Mouse (Mus musculus): Measurements from ENCODE around the gene Cpvl. TPM values are rescaled to one million over a fixed set of nuclear protein-coding genes. Genes with fewer than 3 reads are reported as not detected.
A peak's percentile ranks its signal among the peaks of the same experiment; 100 is the strongest.

The Cpvl gene
- polyA plus RNA-seq, 1 experiment: not detected

- no peak for DNase-seq (ENCODE audit: extremely low spot score in 1 of 2, low spot score in 1 of 2)
Measured at GRCm38 (mm10) chr6:53897872-53898464, 80.5 kb downstream of the Cpvl start.

GRCm38 (mm10) chr6:53897126-53897525, 81.3 kb downstream of the Cpvl start:
- peak; percentile 44 to 57 for DNase-seq (ENCODE audit: extremely low spot score in 1 of 2, low spot score in 1 of 2)

- DNase-seq (ENCODE audit: extremely low spot score in 1 of 2, low spot score in 1 of 2): no peak
Measured at GRCm38 (mm10) chr6:53893731-53894130, 84.7 kb downstream of the Cpvl start.

DNA sequence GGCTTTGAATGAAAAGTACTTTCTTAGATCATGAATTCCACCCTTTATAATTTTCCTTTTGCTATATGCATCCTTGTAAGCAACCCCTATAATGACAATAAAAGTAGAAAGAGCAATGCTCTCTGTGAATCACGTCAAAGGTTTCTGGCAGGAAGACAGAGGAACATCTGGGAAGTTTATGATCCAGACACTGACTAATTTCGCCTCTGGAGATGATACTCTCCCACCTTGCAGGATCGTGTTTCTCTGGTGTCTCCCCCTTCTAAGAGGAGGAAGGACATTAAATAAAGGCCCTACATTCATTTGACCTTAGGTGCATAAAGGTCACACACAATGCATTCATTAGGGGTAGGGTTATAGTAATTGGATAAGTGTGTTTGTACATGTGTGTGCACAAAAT, 87.4 kb downstream of the Cpvl start:
- DNase-seq (ENCODE audit: extremely low spot score in 1 of 2, low spot score in 1 of 2): no peak

- peak; percentile 49 to 51 for DNase-seq (ENCODE audit: extremely low spot score in 1 of 2, low spot score in 1 of 2)
Measured at GRCm38 (mm10) chr6:53884931-53885330, 93.5 kb downstream of the Cpvl start.

- DNase-seq (ENCODE audit: extremely low spot score in 1 of 2, low spot score in 1 of 2): no peak
Measured at GRCm38 (mm10) chr6:53884496-53884895, 94.0 kb downstream of the Cpvl start.

- DNase-seq (ENCODE audit: extremely low spot score in 1 of 2, low spot score in 1 of 2): no peak
Measured at GRCm38 (mm10) chr6:53883405-53883804, 95.1 kb downstream of the Cpvl start.

DNA sequence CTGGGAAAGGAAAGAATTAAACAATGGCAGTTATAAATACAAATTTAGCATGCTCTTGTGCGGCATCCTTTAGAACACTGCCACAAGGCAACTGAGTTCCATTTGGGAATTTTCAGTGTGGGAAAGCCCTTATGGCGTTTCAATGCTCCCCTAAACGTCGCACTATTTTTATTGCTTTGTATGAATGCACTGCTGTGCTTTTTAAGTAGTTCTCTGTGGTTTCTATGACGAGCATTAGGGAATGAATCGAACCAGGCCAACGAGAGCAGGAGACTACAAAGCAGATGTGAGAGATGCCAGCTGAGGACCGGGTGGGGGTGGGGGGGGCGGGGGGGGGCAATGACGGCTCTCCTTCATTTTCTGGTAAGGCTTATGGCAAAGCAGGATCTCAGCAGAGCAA, 96.8 kb downstream of the Cpvl start:
- no peak for DNase-seq (ENCODE audit: extremely low spot score in 1 of 2, low spot score in 1 of 2)

DNA sequence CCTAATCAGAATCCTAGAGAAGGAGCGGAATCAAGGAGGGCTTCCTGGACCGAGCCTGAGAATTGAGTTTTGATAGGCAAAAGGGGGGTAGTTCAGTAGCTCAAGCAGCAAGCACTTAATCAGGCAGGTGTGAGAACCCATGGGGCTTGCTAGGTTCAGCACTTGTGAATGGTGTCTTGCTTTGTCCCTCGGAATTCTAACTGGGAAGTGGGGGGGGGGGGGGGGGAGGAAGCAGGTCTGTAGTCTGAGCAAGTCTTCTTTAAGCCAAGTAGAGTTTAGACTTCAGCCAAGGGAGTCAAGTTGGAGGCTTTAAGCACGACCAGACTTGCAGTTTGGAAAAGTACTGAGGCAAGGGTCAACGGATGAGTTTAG, 97.2 kb downstream of the Cpvl start:
- no peak for DNase-seq (ENCODE audit: extremely low spot score in 1 of 2, low spot score in 1 of 2)

- DNase-seq (ENCODE audit: extremely low spot score in 1 of 2, low spot score in 1 of 2): peak in 1 of 2 experiments; percentile 26
Measured at GRCm38 (mm10) chr6:53880530-53881234, 97.8 kb downstream of the Cpvl start.

DNA sequence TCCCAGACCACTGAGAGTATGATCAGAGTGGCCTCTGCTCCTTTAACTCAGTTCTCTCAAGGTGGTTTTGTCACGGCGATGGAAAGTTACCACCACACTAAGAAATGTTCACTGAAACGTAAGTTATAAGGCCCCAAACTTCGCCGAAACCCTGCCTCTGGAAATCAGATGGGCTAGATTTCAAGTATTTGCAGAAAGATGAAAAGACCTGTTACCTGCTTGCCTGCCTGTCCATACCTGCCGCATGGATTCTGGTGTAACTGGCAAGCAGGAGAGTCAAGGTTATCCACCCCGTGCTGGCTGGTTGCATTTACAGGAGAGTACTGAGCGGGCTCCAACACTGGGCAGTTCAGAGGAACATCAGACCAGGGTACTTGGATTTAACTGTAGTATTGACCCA, 98.9 kb downstream of the Cpvl start:
- no peak for DNase-seq (ENCODE audit: extremely low spot score in 1 of 2, low spot score in 1 of 2)

GRCm38 (mm10) chr6:53874881-53875429, 103.5 kb downstream of the Cpvl start:
- no peak for DNase-seq (ENCODE audit: extremely low spot score in 1 of 2, low spot score in 1 of 2)

GRCm38 (mm10) chr6:53871903-53872302, 106.6 kb downstream of the Cpvl start:
- no peak for DNase-seq (ENCODE audit: extremely low spot score in 1 of 2, low spot score in 1 of 2)

GRCm38 (mm10) chr6:53863011-53863410, 115.5 kb downstream of the Cpvl start:
- no peak for DNase-seq (ENCODE audit: extremely low spot score in 1 of 2, low spot score in 1 of 2)

- no peak for DNase-seq (ENCODE audit: extremely low spot score in 1 of 2, low spot score in 1 of 2)
Measured at GRCm38 (mm10) chr6:53859106-53859505, 119.4 kb downstream of the Cpvl start.

DNA sequence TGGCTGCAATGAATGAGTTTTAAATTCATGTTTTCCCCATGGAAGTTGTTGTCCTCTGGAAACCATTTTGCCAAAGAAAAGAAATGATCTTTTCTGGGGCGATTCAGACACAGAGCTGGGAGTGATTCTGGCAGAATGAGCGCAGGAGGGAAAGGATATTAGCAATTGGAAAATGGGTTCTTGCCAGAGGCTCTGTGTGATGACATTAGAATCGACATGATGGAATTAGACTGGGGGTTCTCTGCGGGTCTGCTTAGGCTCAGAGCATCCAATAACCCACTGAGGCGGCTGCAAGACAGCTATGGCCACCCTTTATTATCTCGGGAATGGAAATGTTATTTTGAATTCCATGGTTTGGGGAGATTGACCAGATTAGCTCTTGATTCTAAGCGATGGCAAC, 120.6 kb downstream of the Cpvl start:
- DNase-seq (ENCODE audit: extremely low spot score in 1 of 2, low spot score in 1 of 2): no peak

GRCm38 (mm10) chr6:53856775-53857174, 121.7 kb downstream of the Cpvl start:
- no peak for DNase-seq (ENCODE audit: extremely low spot score in 1 of 2, low spot score in 1 of 2)

- no peak for DNase-seq (ENCODE audit: extremely low spot score in 1 of 2, low spot score in 1 of 2)
Measured at GRCm38 (mm10) chr6:53854971-53855856, 123.3 kb downstream of the Cpvl start.

GRCm38 (mm10) chr6:53854226-53854625, 124.2 kb downstream of the Cpvl start:
- DNase-seq (ENCODE audit: extremely low spot score in 1 of 2, low spot score in 1 of 2): no peak

- no peak for DNase-seq (ENCODE audit: extremely low spot score in 1 of 2, low spot score in 1 of 2)
Measured at GRCm38 (mm10) chr6:53853546-53853945, 124.9 kb downstream of the Cpvl start.

GRCm38 (mm10) chr6:53844626-53845025, 133.8 kb downstream of the Cpvl start:
- no peak for DNase-seq (ENCODE audit: extremely low spot score in 1 of 2, low spot score in 1 of 2)

Data from frontal cortex, adult 2 months (tissue).